Mouse (Mus musculus) MEL (cell line): Measurements from ENCODE around the gene Helz2. TPM values are rescaled to one million over a fixed set of nuclear protein-coding genes. Genes with fewer than 3 reads are reported as not detected.
A peak's percentile ranks its signal among the peaks of the same experiment; 100 is the strongest.

ENCODE experiments used
- DNase-seq: peaks from one replicate; pipeline ENCODE4 v3.0.0; 2011; ENCODE audit warnings: low read depth, low spot score
- H3K27ac ChIP-seq: 2 replicates; pipeline ENCODE4 v1.5.1; 2012; ENCODE audit warnings: low read depth, mild to moderate bottlenecking, control low read depth, low read length, moderate library complexity; ENCODE audit not compliant: control insufficient read depth
- H3K27me3 ChIP-seq, 2 experiments: fragments of 150-350 bp in 1 of 2; sonication (generic) in 1 of 2; 2 replicates each; pipeline ENCODE4 v1.6.1; 2012; ENCODE audit warnings: low read length in 2 of 2, mild to moderate bottlenecking in 2 of 2, improper control_type of control experiment in 1 of 2, moderate library complexity in 1 of 2; ENCODE audit not compliant: insufficient read depth in 2 of 2, control insufficient read depth in 1 of 2
- H3K36me3 ChIP-seq, 2 experiments: 2 replicates each; pipeline ENCODE4 v1.6.1; 2012 to 2014; ENCODE audit warnings: low read length in 2 of 2, improper control_type of control experiment in 1 of 2, inconsistent platforms in 1 of 2, mild to moderate bottlenecking in 1 of 2; ENCODE audit not compliant: insufficient read depth in 2 of 2, control insufficient read depth in 1 of 2
- H3K4me1 ChIP-seq, 2 experiments: fragments of 150-350 bp in 1 of 2; sonication (generic) in 1 of 2; 2 replicates each; pipeline ENCODE4 v1.6.1; 2012; ENCODE audit warnings: low read length in 2 of 2, improper control_type of control experiment in 1 of 2, mild to moderate bottlenecking in 1 of 2; ENCODE audit not compliant: insufficient read depth in 2 of 2, control insufficient read depth in 1 of 2
- H3K4me3 ChIP-seq, 2 experiments: fragments of 150-350 bp in 1 of 2; sonication (generic) in 1 of 2; 2 replicates each; pipeline ENCODE4 v1.5.1; 2012; ENCODE audit warnings: low read depth in 2 of 2, low read length in 2 of 2, mild to moderate bottlenecking in 2 of 2, moderate library complexity in 2 of 2, control low read depth in 1 of 2, improper control_type of control experiment in 1 of 2; ENCODE audit not compliant: control insufficient read depth in 1 of 2, insufficient read depth in 1 of 2
- H3K79me2 ChIP-seq: 2 replicates; pipeline ENCODE4 v1.6.1; 2012; ENCODE audit warnings: mild to moderate bottlenecking, low read length, moderate library complexity; ENCODE audit not compliant: control insufficient read depth, poor library complexity, insufficient read depth
- H3K9ac ChIP-seq: 2 replicates; pipeline ENCODE4 v1.6.1; 2012; ENCODE audit warnings: low read depth, mild to moderate bottlenecking, control low read depth, low read length, moderate library complexity; ENCODE audit not compliant: control insufficient read depth, poor library complexity, severe bottlenecking
- H3K9me3 ChIP-seq: fragments of 150-350 bp; sonication (generic); replicated peaks from 2 replicates; pipeline ENCODE4 v1.6.1; 2012; ENCODE audit warnings: mild to moderate bottlenecking, low read length, improper control_type of control experiment, moderate library complexity; ENCODE audit not compliant: insufficient read depth
- CHD1 ChIP-seq: IDR thresholded peaks from 2 replicates; pipeline ENCODE4 v1.6.1; 2012; ENCODE audit warnings: low read depth, mild to moderate bottlenecking, inconsistent platforms, low read length, improper control_type of control experiment
- CTCF ChIP-seq, 3 experiments: IDR thresholded peaks in 2 of 3; conservative IDR thresholded peaks in 1 of 3; 2 replicates each; pipeline ENCODE4 v1.5.1; 2011 to 2012; ENCODE audit warnings: low read length in 3 of 3, low read depth in 2 of 3, mild to moderate bottlenecking in 2 of 3, improper control_type of control experiment in 1 of 3, inconsistent platforms in 1 of 3, mixed read lengths in 1 of 3, moderate library complexity in 1 of 3; ENCODE audit not compliant: control insufficient read depth in 1 of 3, insufficient read depth in 1 of 3, poor library complexity in 1 of 3, severe bottlenecking in 1 of 3
- ELF1 ChIP-seq: IDR thresholded peaks from 2 replicates; pipeline ENCODE4 v1.6.1; 2014; ENCODE audit warnings: low read depth, mild to moderate bottlenecking, inconsistent platforms, low read length, improper control_type of control experiment, moderate library complexity
- HCFC1 ChIP-seq: IDR thresholded peaks from 2 replicates; pipeline ENCODE4 v1.6.1; 2012; ENCODE audit warnings: low read depth, mild to moderate bottlenecking, inconsistent platforms, low read length, improper control_type of control experiment, moderate library complexity
- KAT2A ChIP-seq: conservative IDR thresholded peaks from 2 replicates; pipeline ENCODE4 v1.6.1; 2012; ENCODE audit warnings: low read depth, low read length, improper control_type of control experiment, inconsistent platforms
- POLR2A ChIP-seq, 2 experiments: IDR thresholded peaks; 2 replicates each; pipeline ENCODE4 v1.6.1; 2011 to 2012; ENCODE audit warnings: low read length in 2 of 2, mild to moderate bottlenecking in 2 of 2, control low read depth in 1 of 2, improper control_type of control experiment in 1 of 2, low read depth in 1 of 2, moderate library complexity in 1 of 2; ENCODE audit not compliant: control insufficient read depth in 1 of 2, insufficient read depth in 1 of 2, poor library complexity in 1 of 2
- RAD21 ChIP-seq: IDR thresholded peaks from 2 replicates; pipeline ENCODE4 v1.6.1; 2011; ENCODE audit warnings: mild to moderate bottlenecking, low read depth, low read length, improper control_type of control experiment
- TBP ChIP-seq: IDR thresholded peaks from 2 replicates; pipeline ENCODE4 v1.8.0; 2011; ENCODE audit warnings: low read depth, low read length, improper control_type of control experiment
- ZKSCAN1 ChIP-seq: IDR thresholded peaks from 2 replicates; pipeline ENCODE4 v1.6.1; 2012; ENCODE audit warnings: low read depth, mild to moderate bottlenecking, inconsistent platforms, low read length, improper control_type of control experiment, moderate library complexity
- ZMIZ1 ChIP-seq: IDR thresholded peaks from 2 replicates; pipeline ENCODE4 v1.6.1; 2012; ENCODE audit warnings: low read depth, mild to moderate bottlenecking, inconsistent platforms, low read length, improper control_type of control experiment, moderate library complexity
- ZNF384 ChIP-seq: IDR thresholded peaks from 2 replicates; pipeline ENCODE4 v1.6.1; 2012; ENCODE audit warnings: low read depth, mild to moderate bottlenecking, inconsistent platforms, low read length, improper control_type of control experiment
- polyA plus RNA-seq, 2 experiments: library from polyadenylated mRNA; stranded (reverse) in 1 of 2; unstranded in 1 of 2; fragments of >175 nt in 1 of 2; fragments of >200 nt in 1 of 2; gene quantifications; 2 replicates each; pipeline versions ENCODE4 v1.2.1 to v1.2.4; 2012; ENCODE audit warnings: low replicate concordance in 2 of 2, low read depth in 1 of 2; ENCODE audit not compliant: insufficient read length in 2 of 2, insufficient read depth in 1 of 2, missing spikeins in 1 of 2
- total RNA-seq: library from RNA; depleted of rRNA; stranded (reverse); fragments of 300-350 nt; gene quantifications from 2 replicates; pipeline ENCODE4 v1.2.3, GENCODE M21; 2012; rRNA removed

Gene Helz2
- total and polyA plus RNA-seq, 3 experiments = 6.2 to 12.0 TPM; not detected in 1

- H3K27me3 ChIP-seq = no peaks in the 10 kb centered on the region; a peak in 1 of 4 replicates
- H3K79me2 ChIP-seq = no peaks in the 10 kb centered on the region
- TF ChIP-seq ELF1 (peak; percentile 64), ZMIZ1 (no peak), HCFC1 (0 out of 2 replicates have a peak, but pooled peaks have one; percentile 12), ZNF384 (peak; percentile 87), KAT2A (no peak), POLR2A (IDR thresholded peaks at IDR 0.05; ENCODE audit: control insufficient read depth in 1 of 2, insufficient read depth in 1 of 2, low read depth in 1 of 2, low read length in 2 of 2, poor library complexity in 1 of 2) (peak in 1 of 2 experiments; percentile 28; a peak in 1 of 4 replicates), RAD21 (no peak), TBP (no peak), CHD1 (no peak), CTCF (IDR thresholded peaks at IDR 0.05 in 2 of 3, conservative IDR thresholded peaks at IDR 0.05 in 1 of 3; ENCODE audit: control insufficient read depth in 1 of 3, insufficient read depth in 1 of 3, low read depth in 2 of 3, low read length in 3 of 3, poor library complexity in 1 of 3, severe bottlenecking in 1 of 3) (no peak), ZKSCAN1 (no peak)
Observed at GRCm38 (mm10) chr2:181178015-181178414, 63.8 kb downstream of the Helz2 start.

More at GRCm38 (mm10) chr2:181178015-181178414, 63.8 kb downstream of the Helz2 start:
- peak; percentile 48 for DNase-seq
- H3K4me1 ChIP-seq = no peaks in the 10 kb centered on the region
- H3K9me3 ChIP-seq = no peaks in the 10 kb centered on the region
- H3K4me3 ChIP-seq = peak overlapping the region; percentile 18 to 21; a peak in 1 of 4 replicates
- peaks cover 0 to 5% of the 10 kb centered on the region in 2 experiments; a peak in 1 of 4 replicates for H3K36me3 ChIP-seq
- H3K9ac ChIP-seq = no peak overlapping the region
- H3K27ac ChIP-seq = no peak overlapping the region

Other genes with a start within 250 kb of the Helz2 start
- 0.03 and 0.12 TPM in 2 replicates for gene Chrna4, start 198.5 kb downstream of the Helz2 start, total RNA-seq
- gene Chrna4, start 198.5 kb downstream of the Helz2 start, polyA plus RNA-seq = not detected
- gene Kcnq2, start 106.7 kb downstream of the Helz2 start, total RNA-seq = 0.13 and 0.19 TPM in 2 replicates
- under 1 TPM in 1 of 2 experiments, not detected in 1; 0.57 TPM for gene Kcnq2, start 106.7 kb downstream of the Helz2 start, polyA plus RNA-seq
- gene Eef1a2, start 85.0 kb downstream of the Helz2 start, total RNA-seq = not detected in 2 replicates
- gene Eef1a2, start 85.0 kb downstream of the Helz2 start, polyA plus RNA-seq = not detected
- gene Ppdpf, start 54.8 kb downstream of the Helz2 start, total RNA-seq = 18.1 and 20.2 TPM in 2 replicates
- gene Ppdpf, start 54.8 kb downstream of the Helz2 start, polyA plus RNA-seq = 10 to 100 TPM in 1 of 2 experiments, not detected in 1; 73.4 TPM
- not detected in 2 replicates for gene Ptk6, start 39.2 kb downstream of the Helz2 start, total RNA-seq
- gene Ptk6, start 39.2 kb downstream of the Helz2 start, polyA plus RNA-seq = not detected
- gene Srms, start 28.8 kb downstream of the Helz2 start, total RNA-seq = not detected in 2 replicates
- gene Srms, start 28.8 kb downstream of the Helz2 start, polyA plus RNA-seq = under 1 TPM in 1 of 2 experiments, not detected in 1; 0.04 TPM
- gene Fndc11, start 22.0 kb downstream of the Helz2 start, total RNA-seq = not detected in 2 replicates
- not detected for gene Fndc11, start 22.0 kb downstream of the Helz2 start, polyA plus RNA-seq
- 8.2 and 8.3 TPM in 2 replicates for gene Gmeb2, start 46.0 kb upstream of the Helz2 start, total RNA-seq
- 10 to 100 TPM in 1 of 2 experiments, not detected in 1; 16.9 TPM for gene Gmeb2, start 46.0 kb upstream of the Helz2 start, polyA plus RNA-seq
- not detected in 2 replicates for gene Stmn3, start 72.5 kb upstream of the Helz2 start, total RNA-seq
- gene Stmn3, start 72.5 kb upstream of the Helz2 start, polyA plus RNA-seq = not detected
- gene Rtel1, start 77.7 kb upstream of the Helz2 start, total RNA-seq = 54.2 and 54.7 TPM in 2 replicates
- 10 to 100 TPM in 1 of 2 experiments, not detected in 1; 87.0 TPM for gene Rtel1, start 77.7 kb upstream of the Helz2 start, polyA plus RNA-seq
- 22.5 and 30.7 TPM in 2 replicates for gene Zgpat, start 122.9 kb upstream of the Helz2 start, total RNA-seq
- 10 to 100 TPM in 1 of 2 experiments, not detected in 1; 28.0 TPM for gene Zgpat, start 122.9 kb upstream of the Helz2 start, polyA plus RNA-seq
- gene Arfrp1, start 123.4 kb upstream of the Helz2 start, total RNA-seq = 34.4 and 36.8 TPM in 2 replicates
- gene Arfrp1, start 123.4 kb upstream of the Helz2 start, polyA plus RNA-seq = 10 to 100 TPM in 1 of 2 experiments, not detected in 1; 68.8 TPM
- 13.4 and 18.7 TPM in 2 replicates for gene Lime1, start 138.1 kb upstream of the Helz2 start, total RNA-seq
- gene Lime1, start 138.1 kb upstream of the Helz2 start, polyA plus RNA-seq = 10 to 100 TPM in 1 of 2 experiments, not detected in 1; 27.4 TPM
- gene Zbtb46, start 217.4 kb upstream of the Helz2 start, total RNA-seq = 0.10 and 0.23 TPM in 2 replicates
- gene Zbtb46, start 217.4 kb upstream of the Helz2 start, polyA plus RNA-seq = under 1 TPM in 1 of 2 experiments, not detected in 1; 0.64 TPM